Mouse (Mus musculus) heart, postnatal 10 days (tissue): ENCODE results near the gene AI661453. TPM values are rescaled to one million over a fixed set of nuclear protein-coding genes. Genes with fewer than 3 reads are reported as not detected.

Source experiments
- DNase-seq, 2 experiments: peaks; one replicate each; pipeline ENCODE4 v3.0.0; 2021
- intact Hi-C: fragments of 180-260 bp; cut with DNase I; formaldehyde crosslinking; loops from one replicate; pipeline ENCODE4 v1.15.1; 2025
- total RNA-seq, 2 experiments: library from RNA; stranded (reverse); gene quantifications; 2 replicates each; pipeline ENCODE4 v1.2.3; 2021

The AI661453 gene
- total RNA-seq, 2 experiments from 2014 or later = 1.5 to 2.0 TPM

- peak; percentile 77 to 78 for DNase-seq
- intact Hi-C loops = no loop called here
These were observed 81.8 kb downstream of the AI661453 start for GRCm38 (mm10) chr17:47518205-47518604.

Other genes with a start within 250 kb of the AI661453 start
- 10 to 100 TPM; 26.8 to 28.3 TPM for gene Mrps10, start 67.7 kb upstream of the AI661453 start, total RNA-seq
- under 1 TPM in 1 of 2 experiments, not detected in 1; 0.30 TPM for gene Guca1b, start 51.2 kb upstream of the AI661453 start, total RNA-seq
- under 1 TPM; 0.52 to 0.81 TPM for gene Guca1a, start 36.0 kb upstream of the AI661453 start, total RNA-seq
- not detected for gene 1700001C19Rik, start 761 bp downstream of the AI661453 start, total RNA-seq
- 10 to 100 TPM; 14.0 to 15.5 TPM for gene Taf8, start 65.7 kb downstream of the AI661453 start, total RNA-seq
- gene Ccnd3, start 68.4 kb downstream of the AI661453 start, total RNA-seq = 100 to 1,000 TPM; 119 to 132 TPM
- gene Bysl, start 174.9 kb downstream of the AI661453 start, total RNA-seq = 10 to 100 TPM; 17.2 to 19.0 TPM
- gene Med20, start 175.0 kb downstream of the AI661453 start, total RNA-seq = 10 to 100 TPM; 21.9 to 23.0 TPM
- gene Gm20517, start 175.0 kb downstream of the AI661453 start, total RNA-seq = 1 to 10 TPM; 3.0 to 3.5 TPM
- gene Usp49, start 194.1 kb downstream of the AI661453 start, total RNA-seq = 1 to 10 TPM; 5.4 to 5.5 TPM